ENCODE assay signal across 9 mouse cellular contexts in genomic region chr2:3727225-3727930, GRCm38 (mm10).
A peak's percentile ranks its signal among the peaks of the same experiment; 100 is the strongest.
DNase-seq lines count a peak whose midpoint lies in the region; ATAC-seq and TF ChIP-seq lines count a peak whose summit lies in the region.
"Had no signal": no experiment of that assay in that cellular context is flagged by ENCODE, and none has a peak within 500 bp of the region (broad histone marks: within the 10 kb centered on the region; RNA-seq: fewer than 3 reads in every experiment).

No protein-coding gene starts in this region.

- no peaks in the 10 kb centered on the region for H3K36me3 ChIP-seq in forebrain, embryonic 15.5 days
- H3K36me3 ChIP-seq in forebrain, embryonic 12.5 days (replicated peaks): no peaks in the 10 kb centered on the region
- no peaks in the 10 kb centered on the region for H3K36me3 ChIP-seq in midbrain, embryonic 16.5 days (ENCODE audit: control insufficient read depth, insufficient read depth, low read length)
- H3K36me3 ChIP-seq in midbrain, embryonic 13.5 days: no peaks in the 10 kb centered on the region
- no peaks in the 10 kb centered on the region for H3K36me3 ChIP-seq in limb, embryonic 10.5 days
- no peaks in the 10 kb centered on the region for H3K36me3 ChIP-seq in stomach, postnatal 0 days (ENCODE audit: control insufficient read depth, insufficient read depth, low read length)

- H3K27ac ChIP-seq in forebrain, embryonic 15.5 days (replicated peaks): no peak overlapping the region
- H3K27ac ChIP-seq in forebrain, embryonic 12.5 days: no peak overlapping the region
- no peak overlapping the region for H3K27ac ChIP-seq in midbrain, embryonic 16.5 days (ENCODE audit: low read length)
- H3K27ac ChIP-seq in midbrain, embryonic 13.5 days: no peak overlapping the region
- H3K27ac ChIP-seq in limb, embryonic 10.5 days: peak overlapping the region; percentile 68
- H3K27ac ChIP-seq in stomach, postnatal 0 days (replicated peaks): no peak overlapping the region

- peak; percentile 32; the same call in 1 of the 2 replicates for ATAC-seq in forebrain, embryonic 15.5 days (replicated peaks)
- ATAC-seq in forebrain, embryonic 12.5 days (ENCODE audit: low FRiP score): no peak
- 0 out of 2 replicates have a peak, but pooled peaks have one; percentile 21 for ATAC-seq in midbrain, embryonic 16.5 days
- ATAC-seq in midbrain, embryonic 13.5 days: no peak
- peak; percentile 32; the same call in 1 of the 2 replicates for ATAC-seq in stomach, postnatal 0 days (ENCODE audit: low FRiP score, low TSS enrichment)

- no peak overlapping the region for H3K9ac ChIP-seq in forebrain, embryonic 15.5 days (replicated peaks)
- no peak overlapping the region for H3K9ac ChIP-seq in forebrain, embryonic 12.5 days
- no peak overlapping the region for H3K9ac ChIP-seq in midbrain, embryonic 16.5 days (ENCODE audit: low read depth, low read length)
- H3K9ac ChIP-seq in midbrain, embryonic 13.5 days (replicated peaks): no peak overlapping the region
- H3K9ac ChIP-seq in stomach, postnatal 0 days (ENCODE audit: low read length): no peak overlapping the region

- no peaks in the 10 kb centered on the region for H3K27me3 ChIP-seq in forebrain, embryonic 15.5 days
- H3K27me3 ChIP-seq in forebrain, embryonic 12.5 days: no peaks in the 10 kb centered on the region
- no peaks in the 10 kb centered on the region for H3K27me3 ChIP-seq in midbrain, embryonic 16.5 days (ENCODE audit: control insufficient read depth, insufficient read depth, low read depth, low read length)
- no peaks in the 10 kb centered on the region for H3K27me3 ChIP-seq in midbrain, embryonic 13.5 days
- H3K27me3 ChIP-seq in limb, embryonic 10.5 days (ENCODE audit: low read depth, poor library complexity, severe bottlenecking): no peaks in the 10 kb centered on the region
- H3K27me3 ChIP-seq in stomach, postnatal 0 days (ENCODE audit: control insufficient read depth, insufficient read depth, low read length): no peaks in the 10 kb centered on the region

- DNase-seq in limb, embryonic 10.5 days (ENCODE audit: low spot score): no peak
- no peak for DNase-seq in stomach, postnatal 0 days (ENCODE audit: low spot score)
- no peak for DNase-seq in right cerebral cortex, adult 2 months (ENCODE audit: low spot score in 2 of 2)
- DNase-seq in cerebellum, adult 8-10 months: no peak
- DNase-seq: cerebellum, postnatal 10 days had no signal

- no peak overlapping the region for H3K4me2 ChIP-seq in forebrain, embryonic 15.5 days (replicated peaks)
- no peak overlapping the region for H3K4me2 ChIP-seq in forebrain, embryonic 12.5 days
- H3K4me2 ChIP-seq in midbrain, embryonic 16.5 days (ENCODE audit: low read length): no peak overlapping the region
- H3K4me2 ChIP-seq in midbrain, embryonic 13.5 days (replicated peaks): no peak overlapping the region
- H3K4me2 ChIP-seq in stomach, postnatal 0 days (replicated peaks; ENCODE audit: low read depth): no peak overlapping the region

- no peaks in the 10 kb centered on the region for H3K9me3 ChIP-seq in forebrain, embryonic 15.5 days
- no peaks in the 10 kb centered on the region for H3K9me3 ChIP-seq in forebrain, embryonic 12.5 days
- H3K9me3 ChIP-seq in midbrain, embryonic 16.5 days (replicated peaks; ENCODE audit: control insufficient read depth, low read length, poor library complexity, severe bottlenecking): no peaks in the 10 kb centered on the region
- H3K9me3 ChIP-seq in midbrain, embryonic 13.5 days: no peaks in the 10 kb centered on the region
- no peaks in the 10 kb centered on the region for H3K9me3 ChIP-seq in limb, embryonic 10.5 days (replicated peaks)
- no peaks in the 10 kb centered on the region for H3K9me3 ChIP-seq in stomach, postnatal 0 days (ENCODE audit: control insufficient read depth, low read length)

- TF ChIP-seq CTCF in stomach, postnatal 0 days (IDR thresholded peaks at IDR 0.05; ENCODE audit: low read depth): no peak

- H3K4me3 ChIP-seq in forebrain, embryonic 15.5 days: no peak overlapping the region
- H3K4me3 ChIP-seq in forebrain, embryonic 12.5 days (replicated peaks): no peak overlapping the region
- no peak overlapping the region for H3K4me3 ChIP-seq in midbrain, embryonic 16.5 days (ENCODE audit: low read depth, low read length)
- H3K4me3 ChIP-seq in midbrain, embryonic 13.5 days (replicated peaks): no peak overlapping the region
- no peak overlapping the region for H3K4me3 ChIP-seq in limb, embryonic 10.5 days
- no peak overlapping the region for H3K4me3 ChIP-seq in stomach, postnatal 0 days (ENCODE audit: low read depth, low read length)

- peaks cover 20% of the 10 kb centered on the region for H3K4me1 ChIP-seq in forebrain, embryonic 15.5 days
- H3K4me1 ChIP-seq in forebrain, embryonic 12.5 days: peaks cover 23% of the 10 kb centered on the region
- H3K4me1 ChIP-seq in midbrain, embryonic 16.5 days (ENCODE audit: control insufficient read depth, insufficient read depth, low read length): peaks cover 12% of the 10 kb centered on the region
- H3K4me1 ChIP-seq in midbrain, embryonic 13.5 days (replicated peaks): peaks cover 19% of the 10 kb centered on the region
- H3K4me1 ChIP-seq in limb, embryonic 10.5 days: peaks cover 34% of the 10 kb centered on the region
- peaks cover 9% of the 10 kb centered on the region; the same call in 1 of the 2 replicates for H3K4me1 ChIP-seq in stomach, postnatal 0 days (replicated peaks; ENCODE audit: control insufficient read depth, insufficient read depth)

- no peak for TF ChIP-seq EP300 in stomach, postnatal 0 days (optimal IDR thresholded peaks at IDR 0.05)

- 85% methylated on average over 5 of the region's 5 CpGs for WGBS in forebrain, embryonic 15.5 days
- WGBS in forebrain, embryonic 12.5 days: 89% methylated on average over 5 of the region's 5 CpGs
- 86% methylated on average over 5 of the region's 5 CpGs for WGBS in midbrain, embryonic 16.5 days
- WGBS in midbrain, embryonic 13.5 days: 88% methylated on average over 5 of the region's 5 CpGs
- WGBS in limb, embryonic 10.5 days: 86% methylated on average over 5 of the region's 5 CpGs
- 55% methylated on average over 5 of the region's 5 CpGs for WGBS in stomach, postnatal 0 days

Comparison
In these comparisons a context has a peak if more than half of its experiments do, and no peak if none do; other contexts are left out.
1. ATAC-seq: peak in forebrain, embryonic 15.5 days (single experiment), midbrain, embryonic 16.5 days (single experiment) and stomach, postnatal 0 days (single experiment); none in forebrain, embryonic 12.5 days (single experiment) and midbrain, embryonic 13.5 days (single experiment).